Mouse (Mus musculus): ENCODE results near the gene Vmn2r55. TPM values are rescaled to one million over a fixed set of nuclear protein-coding genes. Genes with fewer than 3 reads are reported as not detected.
"Not testable (repeated sequence)": the region's sequence is repeated elsewhere in the genome, so short reads cannot be mapped to it uniquely, and the experiment has no call there.

Vmn2r55 gene
- polyA plus RNA-seq (2017; shearing (Covaris generic)), result not detected

- ATAC-seq, result not testable (repeated sequence)
Observed at GRCm38 (mm10) chr7:12684903-12685302, at the start of gene Vmn2r55. Gene Vmn2r55, minus strand, starts transcription at chr7:12685003.

- ATAC-seq, result not testable (repeated sequence)
Observed at GRCm38 (mm10) chr7:12640219-12640618, 44.6 kb downstream of the Vmn2r55 start, which contains the start of gene Vmn2r54. Gene Vmn2r54, minus strand, starts transcription at chr7:12640319.

- ATAC-seq, result no peak
Observed at GRCm38 (mm10) chr7:12608688-12609087, 76.1 kb downstream of the Vmn2r55 start, which contains the start of gene Vmn2r53. Gene Vmn2r53, minus strand, starts transcription at chr7:12608788.

Other genes starting within 250 kb of the Vmn2r55 start
- 1 to 10 TPM; 5.5 to 7.0 (median 6.0) TPM for gene Zfp606, start 206.7 kb downstream of the Vmn2r55 start, polyA plus RNA-seq (2017; shearing (Covaris generic))
- under 1 TPM in 1 of 3 experiments, not detected in 2; 0.39 TPM for gene 2900092C05Rik, start 172.5 kb downstream of the Vmn2r55 start, polyA plus RNA-seq (2017; shearing (Covaris generic))
- under 1 TPM in 2 of 3 experiments, not detected in 1; 0.01 to 0.07 TPM for gene Vmn2r53, start 76.2 kb downstream of the Vmn2r55 start, polyA plus RNA-seq (2017; shearing (Covaris generic))
- gene Vmn2r54, start 44.7 kb downstream of the Vmn2r55 start, polyA plus RNA-seq (2017; shearing (Covaris generic)), result not detected
- under 1 TPM in 1 of 3 experiments, not detected in 2; 0.12 TPM for gene Vmn2r56, start 50.0 kb upstream of the Vmn2r55 start, polyA plus RNA-seq (2017; shearing (Covaris generic))
- 1 to 10 TPM in 2 of 3 experiments, under 1 TPM in 1; 0.63 to 1.3 (median 1.1) TPM for gene Zscan18, start 118.6 kb upstream of the Vmn2r55 start, polyA plus RNA-seq (2017; shearing (Covaris generic))
- gene Zfp329, start 133.9 kb upstream of the Vmn2r55 start, polyA plus RNA-seq (2017; shearing (Covaris generic)), result 10 to 100 TPM; 13.5 to 25.4 (median 19.3) TPM
- gene Zfp110, start 149.8 kb upstream of the Vmn2r55 start, polyA plus RNA-seq (2017; shearing (Covaris generic)), result 10 to 100 TPM; 62.9 to 99.3 (median 85.2) TPM
- 1 to 10 TPM; 1.1 to 1.6 (median 1.6) TPM for gene Zfp128, start 196.2 kb upstream of the Vmn2r55 start, polyA plus RNA-seq (2017; shearing (Covaris generic))
- gene Zscan22, start 212.8 kb upstream of the Vmn2r55 start, polyA plus RNA-seq (2017; shearing (Covaris generic)), result 10 to 100 TPM; 10.5 to 11.0 (median 10.6) TPM
- 1,000 to 10,000 TPM; 1,828 to 3,143 (median 2,832) TPM for gene Rps5, start 237.3 kb upstream of the Vmn2r55 start, polyA plus RNA-seq (2017; shearing (Covaris generic))
- under 1 TPM in 2 of 3 experiments, not detected in 1; 0.11 to 0.28 TPM for gene Rnf225, start 242.4 kb upstream of the Vmn2r55 start, polyA plus RNA-seq (2017; shearing (Covaris generic))